In genomic region chr15:89168922-89169321, GRCm38 (mm10) we compare ENCODE assay signal across 9 mouse cellular contexts. TPM values are rescaled to one million over a fixed set of nuclear protein-coding genes. Genes with fewer than 3 reads are reported as not detected.
A peak's percentile ranks its signal among the peaks of the same experiment; 100 is the strongest.
DNase-seq lines count a peak whose midpoint lies in the region; ATAC-seq and TF ChIP-seq lines count a peak whose summit lies in the region.
"Had no signal": no experiment of that assay in that cellular context is flagged by ENCODE, and none has a peak within 500 bp of the region (broad histone marks: within the 10 kb centered on the region; RNA-seq: fewer than 3 reads in every experiment).

No protein-coding gene starts in this region.

- H3K4me1 ChIP-seq in kidney, postnatal 0 days (replicated peaks; ENCODE audit: insufficient read depth, low read length), result peaks cover 43% of the 10 kb centered on the region
- H3K4me1 ChIP-seq in forebrain, embryonic 16.5 days (replicated peaks; ENCODE audit: control insufficient read depth, insufficient read depth, low read length), result peaks cover 46% of the 10 kb centered on the region
- peaks cover 34% of the 10 kb centered on the region for H3K4me1 ChIP-seq in midbrain, embryonic 14.5 days (ENCODE audit: control insufficient read depth, insufficient read depth, low read length)

- DNase-seq in kidney, postnatal 0 days (ENCODE audit: low spot score), result no peak
- no peak for DNase-seq in kidney, postnatal 36 days
- peak; percentile 50 to 61 for DNase-seq in cerebellum, postnatal 36 days
- DNase-seq in midbrain, embryonic 14.5 days, result no peak
- no peak for DNase-seq in thymus, postnatal 36 days
- DNase-seq in gastrocnemius, postnatal 10 days, result no peak
- DNase-seq: thymus, adult 18-20 months had no signal

- no peaks in the 10 kb centered on the region for H3K27me3 ChIP-seq in kidney, postnatal 0 days (ENCODE audit: insufficient read depth, low read length)
- no peaks in the 10 kb centered on the region for H3K27me3 ChIP-seq in forebrain, embryonic 16.5 days (replicated peaks; ENCODE audit: control insufficient read depth, insufficient read depth, low read length)
- no peaks in the 10 kb centered on the region for H3K27me3 ChIP-seq in midbrain, embryonic 14.5 days (ENCODE audit: control insufficient read depth, insufficient read depth, low read length)

- H3K36me3 ChIP-seq in kidney, postnatal 0 days (ENCODE audit: insufficient read depth, low read length), result peaks cover 44% of the 10 kb centered on the region
- peaks cover 36% of the 10 kb centered on the region for H3K36me3 ChIP-seq in forebrain, embryonic 16.5 days (ENCODE audit: control insufficient read depth, insufficient read depth)
- H3K36me3 ChIP-seq in midbrain, embryonic 14.5 days (ENCODE audit: control insufficient read depth, insufficient read depth, low read length), result peaks cover 56% of the 10 kb centered on the region

- no peak overlapping the region for H3K9ac ChIP-seq in kidney, postnatal 0 days (ENCODE audit: low read depth, low read length)
- H3K9ac ChIP-seq in forebrain, embryonic 16.5 days (replicated peaks; ENCODE audit: low read depth, low read length), result no peak overlapping the region
- no peak overlapping the region for H3K9ac ChIP-seq in midbrain, embryonic 14.5 days (replicated peaks; ENCODE audit: low read length)

- peak overlapping the region; percentile 42 for H3K27ac ChIP-seq in kidney, postnatal 0 days
- peak overlapping the region; percentile 9 for H3K27ac ChIP-seq in forebrain, embryonic 16.5 days (ENCODE audit: low read length)
- 0 out of 2 replicates have a peak overlapping the region, but pooled peaks have one; percentile 0 for H3K27ac ChIP-seq in midbrain, embryonic 14.5 days (replicated peaks; ENCODE audit: low read depth, low read length)

- 36% methylated on average over 10 of the region's 10 CpGs for WGBS in kidney, postnatal 0 days
- WGBS in forebrain, embryonic 16.5 days, result 52% methylated on average over 10 of the region's 10 CpGs
- 61% methylated on average over 10 of the region's 10 CpGs for WGBS in midbrain, embryonic 14.5 days

- no peak for TF ChIP-seq CTCF in kidney, postnatal 0 days (IDR thresholded peaks at IDR 0.05; ENCODE audit: low read depth)

- H3K9me3 ChIP-seq in kidney, postnatal 0 days (replicated peaks; ENCODE audit: low read length), result no peaks in the 10 kb centered on the region
- H3K9me3 ChIP-seq in forebrain, embryonic 16.5 days (ENCODE audit: control insufficient read depth, low read length), result no peaks in the 10 kb centered on the region
- no peaks in the 10 kb centered on the region for H3K9me3 ChIP-seq in midbrain, embryonic 14.5 days (ENCODE audit: control insufficient read depth, low read length)

- no peak for ATAC-seq in kidney, postnatal 0 days (replicated peaks; ENCODE audit: low FRiP score, low read depth)
- no peak for ATAC-seq in forebrain, embryonic 16.5 days
- ATAC-seq in midbrain, embryonic 14.5 days (ENCODE audit: low FRiP score, low TSS enrichment), result no peak
- no peak for ATAC-seq in megakaryocyte, adult 5-6 weeks (ENCODE audit: poor library complexity, severe bottlenecking)

- H3K4me3 ChIP-seq in kidney, postnatal 0 days (replicated peaks; ENCODE audit: low read depth, low read length), result no peak overlapping the region
- H3K4me3 ChIP-seq in forebrain, embryonic 16.5 days (replicated peaks; ENCODE audit: low read length), result no peak overlapping the region
- H3K4me3 ChIP-seq in midbrain, embryonic 14.5 days (replicated peaks; ENCODE audit: low read depth, low read length), result no peak overlapping the region

- peak overlapping the region; percentile 21; the same call in 1 of the 2 replicates for H3K4me2 ChIP-seq in kidney, postnatal 0 days (ENCODE audit: low read length)
- no peak overlapping the region for H3K4me2 ChIP-seq in forebrain, embryonic 16.5 days (ENCODE audit: low read length)
- H3K4me2 ChIP-seq in midbrain, embryonic 14.5 days (ENCODE audit: low read length), result no peak overlapping the region

RNA-seq across cellular contexts. Expression of gene Plxnb2, which starts 11.7 kb away (rescaled TPM):
- polyA plus RNA-seq in kidney, postnatal 0 days (2015; fragmentation: Nextera tagmentation; extraction: Ambion mirVana), result 126 and 130 TPM in 2 replicates
- 112 and 126 TPM in 2 replicates for polyA plus RNA-seq in forebrain, embryonic 16.5 days (2015; fragmentation: Nextera tagmentation; extraction: Ambion mirVana)
- 86.4 and 107 TPM in 2 replicates for polyA plus RNA-seq in midbrain, embryonic 14.5 days (2014; fragmentation: Nextera tagmentation; extraction: Ambion mirVana)
- 95.9 and 101 TPM in 2 replicates for total RNA-seq in megakaryocyte, adult 5-6 weeks (2015)
- total RNA-seq in megakaryocyte, adult 5-6 weeks (2017), result 111 and 118 TPM in 2 replicates
- 10 to 100 TPM; 28.9 to 43.0 TPM for total RNA-seq in gastrocnemius, postnatal 10 days (2021)

RNA-seq across cellular contexts. Expression of gene Mapk11, which starts 19.5 kb away (rescaled TPM):
- polyA plus RNA-seq in kidney, postnatal 0 days (2015; fragmentation: Nextera tagmentation; extraction: Ambion mirVana), result 7.5 and 9.3 TPM in 2 replicates
- 39.1 and 46.8 TPM in 2 replicates for polyA plus RNA-seq in forebrain, embryonic 16.5 days (2015; fragmentation: Nextera tagmentation; extraction: Ambion mirVana)
- 23.7 and 27.9 TPM in 2 replicates for polyA plus RNA-seq in midbrain, embryonic 14.5 days (2014; fragmentation: Nextera tagmentation; extraction: Ambion mirVana)
- total RNA-seq in megakaryocyte, adult 5-6 weeks (2015), result 0.40 and 0.43 TPM in 2 replicates
- 0.24 and 0.51 TPM in 2 replicates for total RNA-seq in megakaryocyte, adult 5-6 weeks (2017)
- 1 to 10 TPM; 2.1 to 3.0 TPM for total RNA-seq in gastrocnemius, postnatal 10 days (2021)

RNA-seq across cellular contexts. Expression of gene Dennd6b, which starts 27.4 kb away (rescaled TPM):
- polyA plus RNA-seq in kidney, postnatal 0 days (2015; fragmentation: Nextera tagmentation; extraction: Ambion mirVana), result 10.4 and 11.7 TPM in 2 replicates
- 60.7 and 83.2 TPM in 2 replicates for polyA plus RNA-seq in forebrain, embryonic 16.5 days (2015; fragmentation: Nextera tagmentation; extraction: Ambion mirVana)
- 85.2 and 117 TPM in 2 replicates for polyA plus RNA-seq in midbrain, embryonic 14.5 days (2014; fragmentation: Nextera tagmentation; extraction: Ambion mirVana)
- total RNA-seq in megakaryocyte, adult 5-6 weeks (2015), result 0.71 and 1.4 TPM in 2 replicates
- total RNA-seq in megakaryocyte, adult 5-6 weeks (2017), result 0.59 and 0.89 TPM in 2 replicates
- total RNA-seq in gastrocnemius, postnatal 10 days (2021), result 1 to 10 TPM; 4.5 to 7.0 TPM

RNA-seq across cellular contexts. Expression of gene Mapk12, which starts 28.4 kb away (rescaled TPM):
- 12.3 and 13.5 TPM in 2 replicates for polyA plus RNA-seq in kidney, postnatal 0 days (2015; fragmentation: Nextera tagmentation; extraction: Ambion mirVana)
- 4.1 and 5.7 TPM in 2 replicates for polyA plus RNA-seq in forebrain, embryonic 16.5 days (2015; fragmentation: Nextera tagmentation; extraction: Ambion mirVana)
- 4.1 and 4.6 TPM in 2 replicates for polyA plus RNA-seq in midbrain, embryonic 14.5 days (2014; fragmentation: Nextera tagmentation; extraction: Ambion mirVana)
- total RNA-seq in megakaryocyte, adult 5-6 weeks (2015), result 0.64 and 0.65 TPM in 2 replicates
- total RNA-seq in megakaryocyte, adult 5-6 weeks (2017), result not detected in 2 replicates
- 10 to 100 TPM; 76.0 to 77.1 TPM for total RNA-seq in gastrocnemius, postnatal 10 days (2021)

RNA-seq across cellular contexts. Expression of gene Hdac10, which starts 40.4 kb away (rescaled TPM):
- 12.8 and 13.2 TPM in 2 replicates for polyA plus RNA-seq in kidney, postnatal 0 days (2015; fragmentation: Nextera tagmentation; extraction: Ambion mirVana)
- 39.5 and 46.0 TPM in 2 replicates for polyA plus RNA-seq in forebrain, embryonic 16.5 days (2015; fragmentation: Nextera tagmentation; extraction: Ambion mirVana)
- 18.2 and 20.3 TPM in 2 replicates for polyA plus RNA-seq in midbrain, embryonic 14.5 days (2014; fragmentation: Nextera tagmentation; extraction: Ambion mirVana)
- total RNA-seq in megakaryocyte, adult 5-6 weeks (2015), result 5.3 and 7.8 TPM in 2 replicates
- total RNA-seq in megakaryocyte, adult 5-6 weeks (2017), result 11.0 and 12.8 TPM in 2 replicates
- total RNA-seq in gastrocnemius, postnatal 10 days (2021), result 10 to 100 TPM in 1 of 2 experiments, 1 to 10 TPM in 1; 7.6 to 10.6 TPM

Comparison
In these comparisons a context has a peak if more than half of its experiments do, and no peak if none do; other contexts are left out.
1. DNase-seq: peak in cerebellum, postnatal 36 days (2 of 2); none in kidney, postnatal 0 days (single experiment), kidney, postnatal 36 days (0 of 2), midbrain, embryonic 14.5 days (single experiment), thymus, postnatal 36 days (0 of 2) and gastrocnemius, postnatal 10 days (single experiment).
2. Peak in every context shown above with its lines, with median percentiles within 50 percentile points of each other: H3K27ac ChIP-seq.